Mouse (Mus musculus): Measurements from ENCODE around the gene Cyb5d2.

GRCm38 (mm10) chr11:72806556-72806955 lies 10.6 kb upstream of the Cyb5d2 start:
- no peak for TF ChIP-seq POLR2A (IDR thresholded peaks at IDR 0.05; ENCODE audit: insufficient read depth, low read depth, low read length)
- TF ChIP-seq CTCF (IDR thresholded peaks at IDR 0.05; ENCODE audit: insufficient read depth, low read depth, low read length) = no peak
